Mouse (Mus musculus) stomach, postnatal 0 days (tissue): ENCODE measurements around the gene Car4. TPM values are rescaled to one million over a fixed set of nuclear protein-coding genes. Genes with fewer than 3 reads are reported as not detected.
A peak's percentile ranks its signal among the peaks of the same experiment; 100 is the strongest.

ENCODE experiments used
- ATAC-seq: fragments of 200-750 bp; cut with Nextera tagmentation; 2 replicates; pipeline ENCODE4 v1.8.0; 2017; ENCODE audit not compliant: low FRiP score, low TSS enrichment
- DNase-seq: peaks from one replicate; pipeline ENCODE4 v3.0.0-alpha.2; 2016; ENCODE audit warnings: low spot score
- H3K27ac ChIP-seq: fragments of 300-500 bp; sonication (generic); replicated peaks from 2 replicates; pipeline ENCODE4 v1.5.1; 2014; ENCODE audit warnings: mild to moderate bottlenecking, control low read depth
- H3K27me3 ChIP-seq: fragments of 300-500 bp; sonication (generic); 2 replicates; pipeline ENCODE4 v1.6.1; 2014; ENCODE audit warnings: low read length; ENCODE audit not compliant: control insufficient read depth, insufficient read depth
- H3K36me3 ChIP-seq: fragments of 300-500 bp; sonication (generic); 2 replicates; pipeline ENCODE4 v1.6.1; 2014; ENCODE audit warnings: low read length, mixed read lengths; ENCODE audit not compliant: control insufficient read depth, insufficient read depth
- H3K4me1 ChIP-seq: fragments of 300-500 bp; sonication (generic); replicated peaks from 2 replicates; pipeline ENCODE4 v1.6.1; 2014; ENCODE audit warnings: antibody characterized with exemption; ENCODE audit not compliant: control insufficient read depth, insufficient read depth
- H3K4me2 ChIP-seq: fragments of 300-500 bp; sonication (generic); replicated peaks from 2 replicates; pipeline ENCODE4 v1.6.1; 2014; ENCODE audit warnings: low read depth, mild to moderate bottlenecking, control low read depth, moderate library complexity
- H3K4me3 ChIP-seq: fragments of 300-500 bp; sonication (generic); 2 replicates; pipeline ENCODE4 v1.5.1; 2014; ENCODE audit warnings: low read depth, low read length, control low read depth
- H3K9ac ChIP-seq: fragments of 300-500 bp; sonication (generic); 2 replicates; pipeline ENCODE4 v1.6.1; 2014; ENCODE audit warnings: mild to moderate bottlenecking, low read length, control low read depth, mixed read lengths
- H3K9me3 ChIP-seq: fragments of 300-500 bp; sonication (generic); 2 replicates; pipeline ENCODE4 v1.6.1; 2016; ENCODE audit warnings: low read length; ENCODE audit not compliant: control insufficient read depth
- CTCF ChIP-seq: IDR thresholded peaks from 2 replicates; pipeline ENCODE4 v1.5.1; 2016; ENCODE audit warnings: antibody characterized with exemption, low read depth, mild to moderate bottlenecking, moderate library complexity
- EP300 ChIP-seq: optimal IDR thresholded peaks from 2 replicates; pipeline ENCODE3; 2016; ENCODE audit warnings: antibody characterized with exemption
- WGBS: fragments of 180-500 bp; shearing (Covaris S2); extraction: QIAGEN DNeasy Blood & Tissue Kit; methylation state at CpG from one replicate; pipeline ENCODE4 v1.1.7; 2014; 5-methylcytosine and 5-hydroxymethylcytosine counted together
- polyA plus RNA-seq: library from polyadenylated mRNA; unstranded; fragments of >200 nt; fragmentation: Nextera tagmentation; extraction: Ambion mirVana; gene quantifications from 2 replicates; pipeline ENCODE4 v1.2.1, GENCODE M21; 2015

The Car4 gene
- polyA plus RNA-seq, 1 experiment from 2014 or later: 1.5 TPM

DNA sequence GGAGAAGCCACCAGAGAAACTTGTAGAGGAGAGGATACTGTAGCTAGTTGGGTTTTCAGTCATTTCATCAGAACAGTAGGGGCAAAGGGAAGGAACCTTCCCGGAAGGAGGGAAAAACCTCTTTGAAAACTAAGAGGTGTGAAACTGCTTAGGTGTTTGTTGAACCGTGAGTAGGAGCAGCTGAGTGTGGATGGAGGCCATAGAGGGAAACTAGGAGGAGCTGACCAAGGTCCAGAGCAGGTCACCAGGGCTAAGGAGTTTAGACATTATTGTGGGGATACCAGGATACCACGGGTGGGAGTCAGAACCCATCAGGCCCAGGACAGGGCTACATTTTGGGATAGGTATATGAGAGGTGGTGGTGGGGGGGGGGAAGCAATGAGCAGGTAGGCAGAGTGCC lies 6.0 kb downstream of the Car4 start:
- ATAC-seq (no peak), DNase-seq (no peak)
- no peaks in the 10 kb centered on the region for H3K4me1 ChIP-seq
- no peak overlapping the region for H3K4me3 ChIP-seq
- H3K27me3 ChIP-seq: no peaks in the 10 kb centered on the region
- no peaks in the 10 kb centered on the region for H3K9me3 ChIP-seq
- no peak for TF ChIP-seq CTCF
- no peak for TF ChIP-seq EP300
- no peak overlapping the region for H3K4me2 ChIP-seq
- H3K27ac ChIP-seq: no peak overlapping the region
- WGBS: 78% methylated on average over 3 of the region's 3 CpGs
- H3K36me3 ChIP-seq: no peaks in the 10 kb centered on the region
- H3K9ac ChIP-seq: no peak overlapping the region

DNA sequence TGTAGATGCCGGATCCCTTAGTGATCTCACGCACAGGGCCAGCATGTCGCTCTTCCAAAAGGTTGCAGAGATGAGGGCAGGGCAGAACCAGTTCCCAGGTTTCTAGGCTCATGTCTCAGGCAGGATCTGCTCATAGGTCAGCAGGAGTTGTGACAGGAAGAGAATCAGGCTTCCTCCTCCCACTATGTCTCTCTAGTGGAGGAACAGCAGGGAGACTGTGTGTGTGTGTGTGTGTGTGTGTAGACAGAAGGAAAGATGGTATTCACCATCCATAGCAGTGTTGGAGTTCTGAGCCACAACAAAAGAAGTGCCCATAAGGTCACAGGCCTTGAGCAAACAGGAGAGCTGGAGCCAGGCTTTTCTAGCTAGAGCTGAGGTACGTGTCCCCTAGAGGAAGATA lies 9.1 kb downstream of the Car4 start:
- no peaks in the 10 kb centered on the region for H3K4me1 ChIP-seq
- TF ChIP-seq CTCF (no peak), EP300 (no peak)
- H3K4me2 ChIP-seq: no peak overlapping the region
- no peaks in the 10 kb centered on the region for H3K36me3 ChIP-seq
- no peaks in the 10 kb centered on the region for H3K9me3 ChIP-seq
- no peak overlapping the region for H3K9ac ChIP-seq
- H3K4me3 ChIP-seq: no peak overlapping the region
- ATAC-seq (no peak), DNase-seq (no peak)
- WGBS: 62% methylated on average over 4 of the region's 4 CpGs
- H3K27ac ChIP-seq: no peak overlapping the region
- no peaks in the 10 kb centered on the region for H3K27me3 ChIP-seq

DNA sequence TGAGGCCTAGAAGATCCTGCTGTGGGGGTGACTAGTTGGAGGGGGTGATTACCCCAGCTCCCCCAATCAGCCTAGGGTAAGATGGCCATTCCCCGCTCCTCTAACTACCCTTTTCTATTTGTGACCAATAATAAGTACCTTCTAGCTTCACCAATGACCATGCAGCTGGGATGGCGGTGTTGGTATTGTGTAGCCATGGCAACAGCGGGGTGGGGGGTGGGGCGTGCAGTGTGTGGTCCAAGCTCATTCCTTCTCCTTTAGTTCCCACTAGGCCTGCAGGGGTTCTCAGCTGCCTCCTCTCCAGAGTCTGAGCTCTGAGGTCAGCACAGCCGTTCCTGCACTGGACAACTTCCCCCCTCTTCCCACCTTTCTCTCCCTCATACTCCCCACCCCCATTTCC lies 9.5 kb downstream of the Car4 start:
- H3K9ac ChIP-seq: no peak overlapping the region
- DNase-seq (no peak), ATAC-seq (no peak)
- H3K9me3 ChIP-seq: no peaks in the 10 kb centered on the region
- no peaks in the 10 kb centered on the region for H3K4me1 ChIP-seq
- H3K27ac ChIP-seq: no peak overlapping the region
- no peak overlapping the region for H3K4me3 ChIP-seq
- 29% methylated on average over 5 of the region's 5 CpGs for WGBS
- H3K4me2 ChIP-seq: no peak overlapping the region
- no peak for TF ChIP-seq EP300
- TF ChIP-seq CTCF: no peak
- no peaks in the 10 kb centered on the region for H3K36me3 ChIP-seq
- H3K27me3 ChIP-seq: no peaks in the 10 kb centered on the region

DNA sequence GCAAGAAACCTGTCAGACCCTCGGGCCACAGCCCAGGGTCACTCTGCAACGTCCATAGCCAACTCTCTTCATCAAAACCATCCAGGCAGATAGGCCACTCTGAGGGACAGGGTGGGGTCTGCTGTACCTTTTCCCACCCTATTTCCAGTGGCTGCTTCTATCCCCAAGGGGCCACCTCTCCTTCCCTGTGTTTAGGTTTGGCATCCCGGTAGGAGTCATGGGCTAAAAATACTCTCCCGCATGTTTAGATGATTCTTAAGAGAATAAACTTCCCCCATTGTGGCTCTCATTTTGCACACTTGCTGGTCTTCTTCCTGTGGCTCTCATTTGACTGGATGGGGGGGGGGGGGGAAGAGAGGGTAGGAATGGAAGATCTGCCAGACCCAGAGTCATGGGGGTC lies 10.7 kb downstream of the Car4 start:
- H3K27ac ChIP-seq: no peak overlapping the region

DNA sequence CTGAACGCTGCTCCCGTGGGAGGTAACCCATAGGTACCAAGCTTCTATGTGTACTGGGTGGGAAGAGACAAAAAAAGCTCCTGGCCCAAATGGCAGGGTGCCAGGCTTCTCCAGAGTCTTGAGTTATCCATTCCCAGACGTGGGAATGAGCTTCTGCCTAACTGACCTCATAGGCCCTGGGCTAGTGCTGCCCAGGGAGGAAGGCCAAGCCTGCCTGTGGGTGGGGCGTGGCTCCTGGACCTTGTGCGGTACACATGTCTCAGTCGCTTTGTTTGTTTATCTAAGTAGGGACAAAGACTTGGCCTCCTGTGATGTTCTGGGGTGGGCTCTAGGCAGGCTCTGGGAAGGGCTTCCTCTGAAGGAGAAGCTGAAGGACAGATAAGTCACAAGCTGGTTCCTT lies 11.2 kb downstream of the Car4 start:
- Histone ChIP-seq H3K4me2 (no peak overlapping the region), H3K4me3 (no peak overlapping the region), H3K4me1 (no peaks in the 10 kb centered on the region), H3K27ac (no peak overlapping the region), H3K27me3 (no peaks in the 10 kb centered on the region), H3K9ac (no peak overlapping the region), H3K36me3 (no peaks in the 10 kb centered on the region), H3K9me3 (no peaks in the 10 kb centered on the region)
- ATAC-seq (0 out of 2 replicates have a peak, but pooled peaks have one; percentile 41), DNase-seq (peak; percentile 35)
- no peak for TF ChIP-seq EP300
- TF ChIP-seq CTCF: no peak
- 42% methylated on average over 6 of the region's 6 CpGs for WGBS

More for the DNA sequence above, 10.7 kb downstream of the Car4 start:
- DNase-seq (no peak), ATAC-seq (no peak)
- 75% methylated on average over 4 of the region's 4 CpGs for WGBS
- no peak overlapping the region for H3K4me2 ChIP-seq
- no peaks in the 10 kb centered on the region for H3K36me3 ChIP-seq
- H3K9ac ChIP-seq: no peak overlapping the region
- TF ChIP-seq CTCF: no peak
- no peak for TF ChIP-seq EP300
- no peaks in the 10 kb centered on the region for H3K9me3 ChIP-seq
- H3K4me3 ChIP-seq: no peak overlapping the region
- no peaks in the 10 kb centered on the region for H3K27me3 ChIP-seq
- no peaks in the 10 kb centered on the region for H3K4me1 ChIP-seq

DNA sequence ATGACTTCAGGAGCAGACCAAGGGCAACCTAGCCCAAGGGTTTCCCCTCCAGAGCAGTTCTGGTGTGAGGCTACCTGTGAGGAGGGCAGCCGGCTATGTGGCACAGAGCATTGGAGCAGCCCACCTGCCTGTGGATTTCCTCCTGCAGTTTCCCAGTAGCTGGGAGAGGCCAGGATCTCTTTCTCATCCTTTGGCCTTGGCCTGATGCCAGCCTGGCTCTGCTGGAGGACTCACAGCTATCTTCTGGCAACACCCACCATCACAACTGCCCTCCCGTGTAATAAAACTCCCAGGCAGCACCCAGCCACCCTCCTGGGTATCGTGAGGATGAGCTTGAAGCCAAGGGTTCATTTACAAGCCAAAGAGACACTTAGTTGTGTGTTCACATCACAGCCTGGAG lies 14.5 kb downstream of the Car4 start:
- WGBS: 63% methylated on average over 3 of the region's 3 CpGs
- Histone ChIP-seq H3K27ac (no peak overlapping the region), H3K27me3 (no peaks in the 10 kb centered on the region), H3K36me3 (no peaks in the 10 kb centered on the region), H3K4me2 (no peak overlapping the region), H3K9ac (no peak overlapping the region), H3K4me3 (no peak overlapping the region), H3K9me3 (no peaks in the 10 kb centered on the region), H3K4me1 (no peaks in the 10 kb centered on the region)
- ATAC-seq: no peak
- DNase-seq: no peak
- no peak for TF ChIP-seq EP300
- no peak for TF ChIP-seq CTCF
